Mouse (Mus musculus): ENCODE results near the gene St5. TPM values are rescaled to one million over a fixed set of nuclear protein-coding genes. Genes with fewer than 3 reads are reported as not detected.

St5 gene
- polyA plus RNA-seq, 1 experiment from 2014 or later = 29.6 TPM

DNA sequence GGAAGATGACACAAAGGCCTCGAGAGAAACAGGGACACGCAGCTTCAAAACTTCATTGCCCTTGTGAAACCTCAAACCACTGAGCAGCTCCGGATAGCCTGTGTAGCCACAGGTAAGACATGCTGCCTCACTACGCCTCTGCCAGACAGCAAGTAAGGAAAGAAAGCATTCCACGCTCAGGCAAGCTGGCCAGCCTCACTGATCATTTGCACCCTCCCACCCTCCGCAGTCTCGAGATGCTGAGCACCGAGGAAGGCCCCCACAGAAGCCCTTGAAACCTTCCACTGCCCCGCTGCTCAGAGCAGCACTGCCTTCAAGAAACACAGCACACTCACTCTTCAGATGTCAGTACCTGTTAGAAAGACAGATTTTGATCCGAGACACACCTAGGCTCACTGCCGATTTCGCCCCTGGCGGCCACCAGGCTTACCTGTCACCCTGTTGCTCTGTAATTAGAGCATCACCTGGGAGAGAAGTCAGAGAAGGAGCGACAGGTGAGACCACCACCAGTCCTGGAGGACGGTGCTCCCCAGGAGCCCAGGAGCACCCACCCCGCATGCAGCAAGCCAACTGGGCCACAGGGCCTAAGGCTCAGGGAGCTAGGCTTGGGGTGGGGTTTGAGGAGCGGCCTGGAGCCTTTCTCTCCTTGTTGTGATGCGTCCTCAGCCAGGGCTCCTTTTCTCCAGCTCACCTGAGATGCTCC is 210.6 kb downstream of the St5 start:
- peaks cover 2% of the 10 kb centered on the region for H3K27me3 ChIP-seq (ENCODE audit: control insufficient read depth, insufficient read depth, low read depth, low read length)
- H3K9me3 ChIP-seq (replicated peaks; ENCODE audit: control insufficient read depth, low read length) = no peaks in the 10 kb centered on the region
- no peak overlapping the region for H3K4me2 ChIP-seq (ENCODE audit: low read depth, low read length)
- H3K9ac ChIP-seq (ENCODE audit: low read depth, low read length) = no peak overlapping the region
- no peak overlapping the region for H3K4me3 ChIP-seq (ENCODE audit: low read depth, low read length)
- no peak overlapping the region for H3K27ac ChIP-seq (ENCODE audit: low read length)
- H3K4me1 ChIP-seq (ENCODE audit: control insufficient read depth, low read depth, low read length) = no peaks in the 10 kb centered on the region
- H3K36me3 ChIP-seq (ENCODE audit: control insufficient read depth, insufficient read depth) = no peaks in the 10 kb centered on the region
- ATAC-seq (ENCODE audit: low read depth) = no peak
- 56% methylated on average over 18 of the region's 18 CpGs for WGBS (ENCODE audit: insufficient replicate concordance)

DNA sequence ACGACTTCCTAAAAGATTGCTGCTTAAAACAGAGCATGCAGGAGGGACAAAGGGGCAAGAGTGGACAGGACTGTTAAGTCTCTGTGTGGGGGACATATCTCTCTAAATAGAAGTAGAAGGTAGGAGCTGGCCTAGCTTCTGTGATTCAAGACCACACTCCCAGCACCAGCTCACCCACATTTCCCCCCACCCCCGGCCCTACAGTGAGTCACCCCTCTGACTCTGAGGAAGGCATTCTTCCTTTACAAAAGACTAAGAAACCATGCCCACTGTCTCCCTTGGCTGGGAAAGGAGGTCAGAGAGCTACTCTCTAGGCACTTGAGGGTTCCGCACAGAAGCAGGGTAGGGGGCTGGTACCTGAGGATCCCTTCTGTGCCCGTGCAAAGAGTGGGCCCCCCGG is 219.2 kb downstream of the St5 start:
- WGBS (ENCODE audit: insufficient replicate concordance) = 50% methylated on average over 5 of the region's 5 CpGs
- no peaks in the 10 kb centered on the region for H3K9me3 ChIP-seq (replicated peaks; ENCODE audit: control insufficient read depth, low read length)

DNA sequence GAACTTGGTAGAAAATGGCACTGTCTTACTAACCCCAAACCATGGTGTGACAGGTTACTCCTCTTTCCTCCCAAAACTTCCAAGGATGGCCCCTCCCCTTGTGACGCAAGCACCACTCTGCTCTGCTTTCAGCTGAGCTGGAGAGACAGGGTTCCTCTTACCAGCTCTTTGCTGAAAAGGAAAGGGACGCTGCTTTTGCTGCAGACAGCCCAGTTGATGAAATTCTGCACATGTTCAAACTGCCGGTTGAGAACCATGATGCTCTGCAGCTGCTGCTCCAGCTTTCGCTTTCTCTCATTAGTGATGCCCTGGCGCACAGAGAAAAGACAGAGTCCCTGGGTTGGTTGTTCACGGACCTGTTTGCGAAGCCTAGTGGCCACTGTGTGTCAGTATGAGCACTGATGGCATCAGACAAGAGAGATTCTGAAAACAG is 222.6 kb downstream of the St5 start:
- no peaks in the 10 kb centered on the region for H3K27me3 ChIP-seq (ENCODE audit: control insufficient read depth, insufficient read depth, low read depth, low read length)
- H3K27ac ChIP-seq (ENCODE audit: low read length) = no peak overlapping the region
- H3K4me2 ChIP-seq (ENCODE audit: low read depth, low read length) = no peak overlapping the region
- H3K9me3 ChIP-seq (replicated peaks; ENCODE audit: control insufficient read depth, low read length) = no peaks in the 10 kb centered on the region
- no peak for ATAC-seq (ENCODE audit: low read depth)
- 41% methylated on average over 7 of the region's 7 CpGs for WGBS (ENCODE audit: insufficient replicate concordance)
- H3K9ac ChIP-seq (ENCODE audit: low read depth, low read length) = no peak overlapping the region
- H3K4me3 ChIP-seq (ENCODE audit: low read depth, low read length) = no peak overlapping the region
- no peaks in the 10 kb centered on the region for H3K4me1 ChIP-seq (ENCODE audit: control insufficient read depth, low read depth, low read length)
- H3K36me3 ChIP-seq (ENCODE audit: control insufficient read depth, insufficient read depth) = no peaks in the 10 kb centered on the region

More for the DNA sequence above, 219.2 kb downstream of the St5 start:
- no peak for ATAC-seq (ENCODE audit: low read depth)
- Histone ChIP-seq H3K4me3 (ENCODE audit: low read depth, low read length) (no peak overlapping the region), H3K27ac (ENCODE audit: low read length) (no peak overlapping the region), H3K36me3 (ENCODE audit: control insufficient read depth, insufficient read depth) (no peaks in the 10 kb centered on the region), H3K9ac (ENCODE audit: low read depth, low read length) (no peak overlapping the region), H3K4me1 (ENCODE audit: control insufficient read depth, low read depth, low read length) (no peaks in the 10 kb centered on the region), H3K27me3 (ENCODE audit: control insufficient read depth, insufficient read depth, low read depth, low read length) (no peaks in the 10 kb centered on the region), H3K4me2 (ENCODE audit: low read depth, low read length) (no peak overlapping the region)

- no peaks in the 10 kb centered on the region for H3K27me3 ChIP-seq (ENCODE audit: control insufficient read depth, insufficient read depth, low read depth, low read length)
- no peak overlapping the region for H3K9ac ChIP-seq (ENCODE audit: low read depth, low read length)
- no peak overlapping the region for H3K4me3 ChIP-seq (ENCODE audit: low read depth, low read length)
- no peak overlapping the region for H3K27ac ChIP-seq (ENCODE audit: low read length)
- H3K36me3 ChIP-seq (ENCODE audit: control insufficient read depth, insufficient read depth) = no peaks in the 10 kb centered on the region
- ATAC-seq (ENCODE audit: low read depth) = no peak
- H3K4me2 ChIP-seq (ENCODE audit: low read depth, low read length) = no peak overlapping the region
- no peaks in the 10 kb centered on the region for H3K4me1 ChIP-seq (ENCODE audit: control insufficient read depth, low read depth, low read length)
- no peaks in the 10 kb centered on the region for H3K9me3 ChIP-seq (replicated peaks; ENCODE audit: control insufficient read depth, low read length)
- 41% methylated on average over 3 of the region's 3 CpGs for WGBS (ENCODE audit: insufficient replicate concordance)
Measured at GRCm38 (mm10) chr7:109477926-109478325, 225.5 kb downstream of the St5 start.

Small RNA genes lying within 50 kb of the gene (microRNA-seq; reads per million reads assigned to microRNA genes)
- not detected for gene Gm47284

Other genes starting within 250 kb of the St5 start
- 0.01 and 0.04 TPM in 2 replicates for gene Trim66, start 195.5 kb downstream of the St5 start, polyA plus RNA-seq (2015; fragmentation: Nextera tagmentation; extraction: Ambion mirVana)
- gene Rpl27a, start 184.5 kb downstream of the St5 start, polyA plus RNA-seq (2015; fragmentation: Nextera tagmentation; extraction: Ambion mirVana) = 55.4 and 62.1 TPM in 2 replicates
- 28.9 and 29.6 TPM in 2 replicates for gene Akip1, start 85 bp upstream of the St5 start, polyA plus RNA-seq (2015; fragmentation: Nextera tagmentation; extraction: Ambion mirVana)
- 0.07 TPM in 1 of 2 replicates, not detected in the other for gene BC051019, start 20.2 kb upstream of the St5 start, polyA plus RNA-seq (2015; fragmentation: Nextera tagmentation; extraction: Ambion mirVana)
- gene Ascl3, start 28.1 kb upstream of the St5 start, polyA plus RNA-seq (2015; fragmentation: Nextera tagmentation; extraction: Ambion mirVana) = not detected in 2 replicates
- gene Tmem9b, start 49.3 kb upstream of the St5 start, polyA plus RNA-seq (2015; fragmentation: Nextera tagmentation; extraction: Ambion mirVana) = 27.7 and 28.1 TPM in 2 replicates
- gene Nrip3, start 78.4 kb upstream of the St5 start, polyA plus RNA-seq (2015; fragmentation: Nextera tagmentation; extraction: Ambion mirVana) = 0.09 and 0.22 TPM in 2 replicates
- 0.09 and 0.12 TPM in 2 replicates for gene Scube2, start 162.1 kb upstream of the St5 start, polyA plus RNA-seq (2015; fragmentation: Nextera tagmentation; extraction: Ambion mirVana)

All from liver, embryonic 16.5 days (tissue).